12 mouse cellular contexts compared by ENCODE assay signal in the genomic region with DNA sequence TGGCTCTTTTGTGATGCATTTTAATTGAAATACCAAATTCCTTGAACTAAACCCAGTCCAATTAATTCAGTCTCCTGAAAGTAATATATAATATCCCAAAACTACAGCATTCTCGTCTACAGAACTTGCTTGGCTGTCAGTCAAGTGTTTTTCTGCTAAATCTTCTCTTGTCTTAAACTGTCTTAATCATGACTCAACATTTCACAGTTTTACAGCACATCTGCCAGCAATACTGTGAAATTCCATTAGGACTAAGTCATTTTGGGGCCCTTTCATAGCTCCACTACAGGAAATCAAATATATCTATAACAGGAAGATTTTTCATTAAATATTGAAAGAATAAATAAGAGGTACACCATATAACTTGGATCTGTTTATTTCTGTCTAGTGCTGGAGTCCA.
"Had no signal": no experiment of that assay in that cellular context is flagged by ENCODE, and none has a peak within 500 bp of the region (broad histone marks: within the 10 kb centered on the region; RNA-seq: fewer than 3 reads in every experiment).

No protein-coding gene starts in this region.

- DNase-seq: left cerebral cortex, postnatal 4 days; liver; liver, embryonic 13.5 days; liver, postnatal 0 days; lung, adult 18-20 months; lung, adult 2 months; lung, embryonic 14.5 days; lung, postnatal 10 days; lung, postnatal 14 days; lung, postnatal 36 days; lung, postnatal 4 days; midbrain, embryonic 14.5 days had no signal
